Mouse (Mus musculus): ENCODE data around the gene Rab3a.

DNA sequence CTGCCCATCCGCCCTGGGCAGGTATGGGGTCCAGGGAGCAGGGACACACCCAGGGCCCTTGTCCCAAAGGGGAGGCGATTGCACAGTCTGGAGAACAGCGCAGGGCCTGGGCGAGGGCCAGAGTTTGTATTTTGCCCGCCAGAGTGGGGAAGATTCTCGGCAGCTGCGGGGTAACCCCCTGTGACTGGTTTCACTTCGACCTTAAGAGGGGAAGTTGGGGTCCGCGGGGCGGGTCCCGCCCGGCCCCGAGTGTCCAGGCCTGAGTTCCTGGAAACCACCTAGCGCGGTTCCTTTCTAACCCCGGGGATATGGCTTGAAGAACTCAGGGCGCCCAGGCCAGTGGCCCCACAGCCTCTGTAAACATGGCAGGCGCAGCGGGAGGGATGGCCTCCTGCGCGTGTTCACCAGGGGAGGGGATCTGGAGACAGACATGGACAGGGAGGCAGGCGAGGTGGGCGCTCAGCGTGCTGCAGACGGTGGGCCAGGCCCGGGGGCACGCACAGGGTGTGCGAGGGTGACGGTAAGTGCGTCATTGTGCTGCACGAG, 13.8 kb downstream of the Rab3a start:
- TF ChIP-seq CTCF (IDR thresholded peaks at IDR 0.05) (no peak), EP300 (IDR thresholded peaks at IDR 0.05) (no peak)
